Mouse (Mus musculus) effector memory CD4-positive, alpha-beta T cell, adult 7 months (primary cell): ENCODE results near the gene Polr3g. TPM values are rescaled to one million over a fixed set of nuclear protein-coding genes. Genes with fewer than 3 reads are reported as not detected.

ENCODE experiments used
- polyA plus RNA-seq: library from polyadenylated mRNA; unstranded; fragments of 100-300 nt; shearing (Covaris generic); gene quantifications from one replicate; pipeline ENCODE4 v1.2.1, GENCODE M21; 2017

Gene Polr3g
- 12.6 TPM for polyA plus RNA-seq

GRCm38 (mm10) chr13:81710775-81711545 is at the start of gene Polr3g, which contains the start of gene Mblac2:
Gene Polr3g (minus strand): TSS chr13:81711013.
Gene Mblac2 (plus strand): TSS chr13:81711341.

GRCm38 (mm10) chr13:81657351-81658052 is 53.3 kb downstream of the Polr3g start, which contains the start of gene Lysmd3:
Gene Lysmd3 (plus strand): TSS chr13:81657663.

GRCm38 (mm10) chr13:81632720-81633415 is 77.9 kb downstream of the Polr3g start, which contains the start of gene Adgrv1:
Gene Adgrv1 (minus strand): TSS chr13:81633154.

Other genes starting within 250 kb of the Polr3g start
- gene Adgrv1, start 77.9 kb downstream of the Polr3g start, polyA plus RNA-seq: 2.9 TPM
- gene Lysmd3, start 53.4 kb downstream of the Polr3g start, polyA plus RNA-seq: 43.9 TPM
- gene Mblac2, start 328 bp upstream of the Polr3g start, polyA plus RNA-seq: 6.1 TPM
- 146 TPM for gene Cetn3, start 72.1 kb upstream of the Polr3g start, polyA plus RNA-seq